Mouse (Mus musculus) mesoderm, embryonic 11.5 days (tissue): ENCODE measurements around the gene Atxn3.

Source experiments
- DNase-seq: peaks from one replicate; pipeline ENCODE4 v3.0.0-alpha.2; 2012; ENCODE audit warnings: low read depth, low spot score

Atxn3 gene

DNA sequence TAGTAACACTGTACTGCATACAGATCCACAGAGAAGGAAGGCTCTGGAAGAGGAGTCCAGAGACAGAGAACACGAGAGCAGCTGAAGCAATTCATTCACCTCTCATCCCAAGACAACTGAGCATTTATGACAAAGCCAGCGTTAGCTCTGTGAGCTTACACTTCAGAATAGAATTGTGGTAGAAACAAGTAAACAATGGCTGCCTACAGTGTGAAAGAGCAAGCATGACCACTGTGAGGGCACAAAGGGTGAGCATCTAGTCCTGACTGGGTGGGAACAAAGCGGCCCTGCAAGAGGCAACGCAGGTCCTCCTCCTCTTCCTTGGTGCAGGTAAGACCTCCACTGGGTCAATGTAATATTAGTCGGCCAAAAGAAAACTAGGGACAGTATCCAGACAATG, 67.0 kb downstream of the Atxn3 start:
- no peak for DNase-seq

DNA sequence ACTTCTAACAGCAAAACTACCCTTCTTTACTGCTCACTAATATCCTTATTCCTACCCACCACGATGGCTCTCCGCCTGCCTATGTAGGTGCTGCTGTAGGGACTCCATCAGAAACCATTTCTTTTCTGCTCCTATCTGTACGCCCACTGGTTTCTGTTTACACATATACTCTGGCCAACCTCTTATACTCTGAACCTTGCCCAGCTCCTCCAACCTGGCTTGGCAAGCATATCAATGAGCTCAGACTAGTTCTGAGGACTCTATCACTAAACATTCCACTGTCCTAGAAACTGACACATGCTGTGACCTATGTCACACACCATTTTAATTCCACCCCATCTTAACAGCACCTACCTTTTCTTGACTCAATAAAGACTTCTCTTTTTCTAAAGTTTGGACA, 68.7 kb downstream of the Atxn3 start:
- no peak for DNase-seq

DNA sequence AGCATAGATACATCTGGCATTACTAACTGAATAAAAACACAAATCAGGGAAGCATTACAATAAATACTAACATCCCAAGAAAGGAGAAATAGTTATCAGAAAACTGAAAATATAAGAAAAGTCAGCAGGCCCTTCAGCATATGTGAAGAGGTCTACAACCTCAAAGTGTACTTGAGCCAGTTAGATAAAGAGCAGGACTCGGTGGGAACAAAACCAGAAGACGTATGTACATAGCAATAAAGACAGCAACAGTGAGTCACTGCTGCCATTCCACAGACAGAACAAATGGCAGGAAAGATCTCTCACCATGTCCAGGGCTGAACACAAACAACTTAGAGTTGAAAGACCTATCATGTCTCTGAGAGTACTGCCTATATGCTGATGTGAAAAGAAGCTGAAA, 69.7 kb downstream of the Atxn3 start:
- DNase-seq, result no peak

DNA sequence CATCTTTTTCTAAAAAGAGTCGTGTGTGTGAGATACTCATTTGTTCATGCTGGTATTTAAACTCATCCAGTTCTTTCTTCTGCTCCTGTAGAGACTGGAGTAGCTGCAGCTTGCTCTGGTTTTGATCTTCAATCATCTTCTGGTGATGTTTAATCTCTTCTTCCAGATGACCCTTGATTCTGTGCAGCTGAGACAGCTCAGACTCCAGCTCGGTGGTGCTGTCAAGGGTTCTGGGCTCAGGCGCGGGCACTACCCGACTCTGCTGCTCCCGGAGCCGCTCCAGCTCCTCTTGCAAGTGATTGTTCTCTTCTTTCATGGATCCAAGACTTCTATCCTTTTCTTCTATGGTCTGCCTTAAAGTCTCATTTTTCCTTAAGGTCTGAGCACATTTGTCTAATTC, 73.1 kb downstream of the Atxn3 start:
- DNase-seq, result no peak

DNA sequence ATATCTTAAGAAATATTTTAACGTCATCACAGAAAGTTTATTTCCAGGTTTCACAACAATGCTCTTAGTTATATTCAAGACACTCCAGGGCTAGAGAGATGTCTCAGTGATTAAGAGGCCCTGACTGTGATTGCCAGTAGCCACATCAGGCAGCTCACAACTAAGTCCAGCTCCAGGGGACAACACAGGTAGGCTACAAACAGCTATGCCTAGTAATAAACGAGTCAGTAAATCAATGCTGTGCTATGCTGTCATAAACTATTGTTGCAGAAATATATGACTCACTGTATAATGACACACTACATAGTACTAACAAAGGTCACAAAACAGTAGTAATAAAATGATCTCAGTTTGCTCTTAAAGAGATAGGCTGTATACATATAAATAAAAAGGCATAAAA, 81.7 kb downstream of the Atxn3 start:
- DNase-seq, result no peak

DNA sequence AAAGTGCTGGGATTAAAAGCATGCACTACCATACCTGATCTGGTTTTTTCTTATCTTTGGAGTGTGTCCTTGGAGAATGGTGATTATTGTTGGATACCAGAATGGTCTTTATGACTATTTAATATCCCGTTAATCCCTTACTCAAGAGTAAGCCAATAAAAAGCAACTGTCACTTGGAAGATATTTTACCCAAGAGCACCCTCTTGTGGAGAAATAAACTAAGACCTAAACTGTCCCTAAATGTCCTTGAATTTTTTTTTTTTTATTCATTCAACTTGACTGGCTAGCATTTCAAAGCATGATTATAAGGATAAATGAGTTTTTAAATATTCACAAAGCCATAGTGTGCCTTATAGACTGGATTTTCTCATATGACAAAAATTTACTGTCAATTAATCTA, 82.9 kb downstream of the Atxn3 start:
- peak; percentile 42 for DNase-seq
